Mouse (Mus musculus): ENCODE results near the gene Pld6.
A peak's percentile ranks its signal among the peaks of the same experiment; 100 is the strongest.

Pld6 gene

GRCm38 (mm10) chr11:59787199-59787781, at the start of gene Pld6:
Pld6 (minus strand) TSS chr11:59787645.
- DNase-seq (ENCODE audit: extremely low spot score, low spot score), result peak; percentile 65

GRCm38 (mm10) chr11:59821625-59822024, 34.2 kb upstream of the Pld6 start:
- no peak for DNase-seq (ENCODE audit: extremely low spot score, low spot score)

GRCm38 (mm10) chr11:59817916-59818315, 30.5 kb upstream of the Pld6 start:
- no peak for DNase-seq (ENCODE audit: extremely low spot score, low spot score)

- no peak for DNase-seq (ENCODE audit: extremely low spot score, low spot score)
Observed at GRCm38 (mm10) chr11:59815482-59816065, 28.1 kb upstream of the Pld6 start.

GRCm38 (mm10) chr11:59814936-59815335, 27.5 kb upstream of the Pld6 start:
- DNase-seq (ENCODE audit: extremely low spot score, low spot score), result no peak

GRCm38 (mm10) chr11:59814311-59814710, 26.9 kb upstream of the Pld6 start:
- DNase-seq (ENCODE audit: extremely low spot score, low spot score), result no peak

GRCm38 (mm10) chr11:59813276-59813675, 25.8 kb upstream of the Pld6 start:
- no peak for DNase-seq (ENCODE audit: extremely low spot score, low spot score)

- no peak for DNase-seq (ENCODE audit: extremely low spot score, low spot score)
Observed at GRCm38 (mm10) chr11:59811211-59811610, 23.8 kb upstream of the Pld6 start.

- no peak for DNase-seq (ENCODE audit: extremely low spot score, low spot score)
Observed at GRCm38 (mm10) chr11:59810480-59811158, 23.2 kb upstream of the Pld6 start.

- DNase-seq (ENCODE audit: extremely low spot score, low spot score), result peak; percentile 91
Observed at GRCm38 (mm10) chr11:59809670-59810474, 22.4 kb upstream of the Pld6 start, which contains the start of gene Flcn. Flcn (minus strand) TSS chr11:59810016.

- no peak for DNase-seq (ENCODE audit: extremely low spot score, low spot score)
Observed at GRCm38 (mm10) chr11:59809071-59809669, 21.7 kb upstream of the Pld6 start.

- no peak for DNase-seq (ENCODE audit: extremely low spot score, low spot score)
Observed at GRCm38 (mm10) chr11:59808170-59808960, 20.9 kb upstream of the Pld6 start.

GRCm38 (mm10) chr11:59805656-59806055, 18.2 kb upstream of the Pld6 start:
- no peak for DNase-seq (ENCODE audit: extremely low spot score, low spot score)

GRCm38 (mm10) chr11:59805256-59805655, 17.8 kb upstream of the Pld6 start:
- no peak for DNase-seq (ENCODE audit: extremely low spot score, low spot score)

GRCm38 (mm10) chr11:59804409-59805110, 17.1 kb upstream of the Pld6 start:
- no peak for DNase-seq (ENCODE audit: extremely low spot score, low spot score)

GRCm38 (mm10) chr11:59803516-59803915, 16.1 kb upstream of the Pld6 start:
- DNase-seq (ENCODE audit: extremely low spot score, low spot score), result no peak

GRCm38 (mm10) chr11:59801881-59802280, 14.4 kb upstream of the Pld6 start:
- no peak for DNase-seq (ENCODE audit: extremely low spot score, low spot score)

- DNase-seq (ENCODE audit: extremely low spot score, low spot score), result no peak
Observed at GRCm38 (mm10) chr11:59800412-59800811, 13.0 kb upstream of the Pld6 start.

- DNase-seq (ENCODE audit: extremely low spot score, low spot score), result no peak
Observed at GRCm38 (mm10) chr11:59793390-59793789, 5.9 kb upstream of the Pld6 start.

- DNase-seq (ENCODE audit: extremely low spot score, low spot score), result no peak
Observed at GRCm38 (mm10) chr11:59789311-59789710, 1.9 kb upstream of the Pld6 start.
